Mouse (Mus musculus): ENCODE measurements around the gene Entpd5. TPM values are rescaled to one million over a fixed set of nuclear protein-coding genes. Genes with fewer than 3 reads are reported as not detected.
A peak's percentile ranks its signal among the peaks of the same experiment; 100 is the strongest.
"Not testable (repeated sequence)": the region's sequence is repeated elsewhere in the genome, so short reads cannot be mapped to it uniquely, and the experiment has no call there.

Gene Entpd5
- polyA plus RNA-seq, 1 experiment from 2014 or later: 11.3 TPM

DNA sequence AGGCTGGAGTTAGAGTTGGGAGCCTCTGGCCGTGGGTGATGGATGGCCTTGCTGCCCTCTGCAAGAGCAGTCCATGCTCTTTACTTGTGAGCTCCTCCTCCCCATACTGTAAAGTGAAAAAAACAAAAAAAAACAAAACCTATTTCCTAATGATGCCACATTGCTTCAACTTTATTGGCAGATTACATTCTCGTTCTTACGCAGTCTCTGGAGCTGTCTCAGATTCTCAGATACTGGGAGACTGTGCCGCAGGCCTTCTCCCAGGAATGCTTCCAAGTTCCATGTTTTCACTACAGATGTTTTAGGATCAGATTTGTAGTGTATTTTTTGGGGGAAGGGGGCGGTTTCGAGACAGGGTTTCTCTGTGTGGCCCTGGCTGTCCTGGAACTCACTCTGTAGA lies 43.7 kb downstream of the Entpd5 start:
- WGBS: 94% methylated on average over 6 of the region's 6 CpGs
- Histone ChIP-seq H3K27me3 (ENCODE audit: control insufficient read depth, insufficient read depth, low read length) (no peaks in the 10 kb centered on the region), H3K9me3 (ENCODE audit: control insufficient read depth, low read length) (no peaks in the 10 kb centered on the region), H3K4me3 (replicated peaks; ENCODE audit: low read length) (no peak overlapping the region), H3K4me1 (replicated peaks; ENCODE audit: control insufficient read depth, insufficient read depth, low read length) (peaks cover 18% of the 10 kb centered on the region), H3K36me3 (replicated peaks; ENCODE audit: control insufficient read depth, insufficient read depth) (peaks cover 34% of the 10 kb centered on the region), H3K9ac (no peak overlapping the region), H3K4me2 (replicated peaks) (no peak overlapping the region), H3K27ac (no peak overlapping the region)
- ATAC-seq (ENCODE audit: low FRiP score) (no peak), DNase-seq (ENCODE audit: low spot score) (no peak)

DNA sequence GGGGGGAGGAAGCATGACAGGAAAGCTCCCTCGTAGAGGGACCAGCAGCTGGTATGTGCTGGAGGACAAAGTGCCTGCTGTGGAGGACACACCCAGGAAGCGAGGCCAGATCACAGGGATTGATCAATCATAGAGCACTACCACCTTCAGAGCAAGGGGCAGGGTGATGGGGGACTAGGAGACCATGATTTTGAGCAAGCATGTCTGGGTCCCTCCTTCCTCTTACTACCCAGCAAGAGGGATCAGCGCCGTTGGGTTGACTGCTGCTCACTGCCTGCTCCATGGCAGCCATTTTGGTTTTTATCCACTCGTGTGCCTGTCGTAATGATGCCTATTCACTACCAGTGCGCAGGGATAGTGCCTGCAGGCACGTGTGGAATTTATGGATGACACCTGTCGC lies 44.5 kb downstream of the Entpd5 start:
- Histone ChIP-seq H3K4me1 (replicated peaks; ENCODE audit: control insufficient read depth, insufficient read depth, low read length) (peaks cover 18% of the 10 kb centered on the region), H3K4me2 (replicated peaks) (no peak overlapping the region), H3K9ac (no peak overlapping the region), H3K4me3 (replicated peaks; ENCODE audit: low read length) (no peak overlapping the region), H3K9me3 (ENCODE audit: control insufficient read depth, low read length) (no peaks in the 10 kb centered on the region), H3K36me3 (replicated peaks; ENCODE audit: control insufficient read depth, insufficient read depth) (peaks cover 26% of the 10 kb centered on the region), H3K27ac (no peak overlapping the region), H3K27me3 (ENCODE audit: control insufficient read depth, insufficient read depth, low read length) (no peaks in the 10 kb centered on the region)
- no peak for DNase-seq (ENCODE audit: low spot score)
- WGBS: 89% methylated on average over 9 of the region's 9 CpGs
- no peak for ATAC-seq (ENCODE audit: low FRiP score)

DNA sequence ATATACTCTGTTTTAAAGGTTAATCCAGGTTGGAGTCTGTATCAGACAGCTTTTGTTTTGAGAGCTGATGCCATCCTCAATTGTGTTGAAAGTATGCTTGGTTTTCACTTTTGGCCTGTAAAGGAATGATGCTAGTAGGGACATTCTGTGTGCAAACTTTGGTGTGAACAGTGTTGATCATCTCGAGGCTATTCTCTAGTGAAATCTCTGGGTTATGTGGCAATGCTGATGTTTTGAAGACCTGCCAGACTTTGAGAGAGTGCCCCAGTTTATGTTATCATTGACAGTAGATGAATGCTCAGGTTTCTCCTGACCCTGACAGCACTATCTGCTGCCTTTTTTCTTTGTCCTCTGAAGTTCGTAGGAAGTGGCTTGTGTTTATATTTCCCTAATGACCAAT lies 46.0 kb downstream of the Entpd5 start:
- peak overlapping the region; percentile 67 for H3K4me2 ChIP-seq (replicated peaks)
- H3K27ac ChIP-seq: no peak overlapping the region
- peak overlapping the region; percentile 82; the same call in 1 of the 2 replicates for H3K9ac ChIP-seq
- 74% methylated on average over 2 of the region's 2 CpGs for WGBS
- ATAC-seq (ENCODE audit: low FRiP score) (no peak), DNase-seq (ENCODE audit: low spot score) (no peak)
- peak overlapping the region; percentile 75 for H3K4me3 ChIP-seq (replicated peaks; ENCODE audit: low read length)
- no peaks in the 10 kb centered on the region for H3K9me3 ChIP-seq (ENCODE audit: control insufficient read depth, low read length)
- no peaks in the 10 kb centered on the region for H3K27me3 ChIP-seq (ENCODE audit: control insufficient read depth, insufficient read depth, low read length)
- H3K36me3 ChIP-seq (replicated peaks; ENCODE audit: control insufficient read depth, insufficient read depth): peaks cover 13% of the 10 kb centered on the region
- H3K4me1 ChIP-seq (replicated peaks; ENCODE audit: control insufficient read depth, insufficient read depth, low read length): peaks cover 18% of the 10 kb centered on the region

DNA sequence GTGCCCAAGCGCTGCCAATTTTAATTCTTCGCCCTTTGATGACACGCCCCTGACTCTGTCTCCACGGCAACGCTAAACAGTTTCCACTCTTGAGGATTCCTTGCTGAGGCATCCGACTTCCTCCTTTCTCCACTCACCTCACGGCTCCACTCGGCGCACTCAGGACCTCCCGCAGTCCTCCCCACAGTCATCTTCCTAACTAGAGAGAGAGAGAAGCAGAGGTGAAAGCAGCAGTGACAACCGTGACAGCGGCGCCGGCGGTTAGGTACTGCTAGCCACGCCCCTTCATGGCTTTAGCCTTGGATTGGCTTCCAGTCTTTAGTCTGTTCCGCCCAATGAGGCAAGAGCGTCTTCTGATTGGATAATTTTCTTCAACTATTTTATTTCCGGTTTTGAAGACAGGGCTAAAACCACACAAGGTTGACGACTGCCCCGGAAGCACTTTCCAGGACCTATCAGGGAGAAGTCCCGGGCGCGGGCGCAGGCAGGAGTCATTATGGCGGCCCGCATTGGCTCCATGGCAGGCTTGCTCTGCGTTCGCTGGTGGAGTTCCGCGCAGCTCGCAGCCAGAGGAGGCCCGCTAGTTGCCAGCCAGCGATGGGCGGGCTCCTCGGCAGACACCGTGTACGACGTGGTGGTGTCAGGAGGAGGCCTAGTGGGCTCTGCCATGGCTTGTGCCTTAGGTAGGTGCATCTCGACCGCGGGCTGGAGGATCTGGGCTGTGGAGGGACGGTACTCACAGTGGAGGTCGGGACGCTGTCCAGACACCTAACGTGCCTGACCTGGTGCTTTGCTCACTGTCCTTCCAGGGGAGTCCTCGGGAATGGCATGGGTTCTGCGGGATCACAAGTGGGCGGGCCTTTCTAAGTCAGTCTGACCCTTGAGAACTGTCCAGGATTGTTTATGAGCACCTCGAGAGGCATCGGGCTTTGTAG lies 47.0 kb downstream of the Entpd5 start, which contains the start of the genes Coq6 and Fam161b:
Coq6 (plus strand) TSS at position 103 of the 935 bp plus-strand sequence.
Fam161b (minus strand) TSS at position 279 of the 935 bp plus-strand sequence.
- H3K36me3 ChIP-seq (replicated peaks; ENCODE audit: control insufficient read depth, insufficient read depth): peaks cover 13% of the 10 kb centered on the region
- H3K9ac ChIP-seq: peak within 1 kb of the TSS; percentile 82
- peaks cover 18% of the 10 kb centered on the region for H3K4me1 ChIP-seq (replicated peaks; ENCODE audit: control insufficient read depth, insufficient read depth, low read length)
- peak; percentile 99 for ATAC-seq (ENCODE audit: low FRiP score)
- DNase-seq (ENCODE audit: low spot score): peak; percentile 98
- under 1% methylated on average over 51 of the region's 51 CpGs for WGBS
- H3K9me3 ChIP-seq (ENCODE audit: control insufficient read depth, low read length): no peaks in the 10 kb centered on the region
- H3K27ac ChIP-seq: peak within 1 kb of the TSS; percentile 60
- peak within 1 kb of the TSS; percentile 75 for H3K4me3 ChIP-seq (replicated peaks; ENCODE audit: low read length)
- H3K27me3 ChIP-seq (ENCODE audit: control insufficient read depth, insufficient read depth, low read length): no peaks in the 10 kb centered on the region
- peak within 1 kb of the TSS; percentile 67 for H3K4me2 ChIP-seq (replicated peaks)

DNA sequence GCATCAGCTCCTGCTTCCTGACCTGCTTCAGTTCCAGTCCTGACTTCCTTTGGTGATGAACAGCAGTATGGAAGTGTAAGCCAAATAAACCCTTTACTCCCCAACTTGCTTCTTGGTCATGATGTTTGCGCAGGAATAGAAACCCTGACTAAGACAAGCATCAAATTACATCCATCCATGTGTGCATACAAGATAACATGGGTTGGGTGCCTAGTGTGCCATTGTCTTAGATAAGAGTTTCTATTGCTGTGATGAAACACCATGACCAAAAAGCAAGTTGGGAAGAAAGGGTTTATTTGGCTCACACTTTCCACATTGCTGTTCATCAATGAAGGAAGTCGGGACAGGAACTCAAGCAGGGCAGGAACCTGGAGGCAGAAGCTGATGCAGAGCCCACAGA lies 50.1 kb downstream of the Entpd5 start:
- H3K9ac ChIP-seq; DNase-seq (ENCODE audit: low spot score); H3K4me3 ChIP-seq (replicated peaks; ENCODE audit: low read length); H3K27ac ChIP-seq; H3K27me3 ChIP-seq (ENCODE audit: control insufficient read depth, insufficient read depth, low read length); H3K9me3 ChIP-seq (ENCODE audit: control insufficient read depth, low read length); ATAC-seq (ENCODE audit: low FRiP score); H3K4me2 ChIP-seq (replicated peaks): not testable (repeated sequence)
- WGBS: 89% methylated on average over 2 of the region's 2 CpGs
- H3K36me3 ChIP-seq (replicated peaks; ENCODE audit: control insufficient read depth, insufficient read depth): peaks cover 42% of the 10 kb centered on the region
- peaks cover 17% of the 10 kb centered on the region for H3K4me1 ChIP-seq (replicated peaks; ENCODE audit: control insufficient read depth, insufficient read depth, low read length)

DNA sequence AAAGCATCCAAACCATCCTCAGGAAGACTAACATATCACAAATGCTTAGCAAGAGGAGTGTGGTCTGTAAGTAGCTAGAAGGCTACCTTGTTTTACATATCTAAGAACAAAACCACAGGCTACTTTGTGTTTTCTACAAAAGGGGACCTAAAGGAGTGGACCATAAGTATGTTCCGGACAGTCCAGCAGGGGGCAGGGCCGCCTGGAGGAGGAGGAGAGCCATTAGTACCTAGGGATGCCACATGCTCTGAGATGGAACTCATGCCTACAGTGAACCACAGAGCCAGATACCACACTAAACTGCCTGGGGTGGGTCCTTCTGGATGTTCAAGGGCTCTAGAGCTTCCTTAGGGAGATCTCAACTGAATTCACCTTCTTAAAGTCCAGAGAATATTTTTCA lies 61.6 kb downstream of the Entpd5 start:
- no peak overlapping the region for H3K4me3 ChIP-seq (replicated peaks; ENCODE audit: low read length)
- no peaks in the 10 kb centered on the region for H3K4me1 ChIP-seq (replicated peaks; ENCODE audit: control insufficient read depth, insufficient read depth, low read length)
- ATAC-seq (ENCODE audit: low FRiP score) (no peak), DNase-seq (ENCODE audit: low spot score) (no peak)
- no peak overlapping the region for H3K9ac ChIP-seq
- H3K9me3 ChIP-seq (ENCODE audit: control insufficient read depth, low read length): no peaks in the 10 kb centered on the region
- H3K27ac ChIP-seq: no peak overlapping the region
- WGBS: 44% methylated on average over 2 of the region's 2 CpGs
- no peaks in the 10 kb centered on the region for H3K27me3 ChIP-seq (ENCODE audit: control insufficient read depth, insufficient read depth, low read length)
- peaks cover 92% of the 10 kb centered on the region for H3K36me3 ChIP-seq (replicated peaks; ENCODE audit: control insufficient read depth, insufficient read depth)
- no peak overlapping the region for H3K4me2 ChIP-seq (replicated peaks)

DNA sequence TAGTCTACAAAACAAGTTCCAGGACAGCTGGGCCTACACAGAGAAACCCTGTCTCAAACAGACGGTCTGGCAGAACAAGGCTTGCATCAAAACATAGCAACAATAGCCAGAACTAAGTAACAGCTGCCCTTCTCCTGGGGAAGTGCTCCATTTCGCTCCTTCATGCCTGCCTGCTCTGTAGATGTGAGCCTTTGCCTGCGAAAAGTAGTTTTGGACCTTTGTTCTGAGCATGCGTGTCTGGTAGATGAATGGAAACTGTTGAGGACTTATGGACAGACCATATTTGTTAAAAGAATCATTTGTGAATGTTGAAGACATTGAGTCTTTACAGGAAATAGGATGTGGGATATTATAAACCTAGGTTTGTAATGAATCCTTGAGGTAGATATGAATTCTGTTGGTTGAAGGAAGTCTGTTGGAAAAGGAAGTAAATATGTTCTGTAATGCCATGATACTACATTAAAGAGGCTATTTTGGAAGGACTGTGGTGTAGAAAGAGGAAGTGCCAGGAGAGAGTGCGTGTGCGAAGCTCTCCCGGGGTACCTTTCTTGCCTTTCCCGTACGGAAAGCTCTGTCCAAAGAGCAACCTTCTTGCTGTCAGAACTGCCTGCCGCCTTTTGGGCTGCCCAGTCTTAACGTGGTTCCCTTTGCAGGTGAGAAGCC lies 71.7 kb downstream of the Entpd5 start:
- Histone ChIP-seq H3K4me1 (replicated peaks; ENCODE audit: control insufficient read depth, insufficient read depth, low read length) (no peaks in the 10 kb centered on the region), H3K9ac (no peak overlapping the region), H3K36me3 (replicated peaks; ENCODE audit: control insufficient read depth, insufficient read depth) (peaks cover 94% of the 10 kb centered on the region), H3K27me3 (ENCODE audit: control insufficient read depth, insufficient read depth, low read length) (no peaks in the 10 kb centered on the region), H3K4me3 (replicated peaks; ENCODE audit: low read length) (no peak overlapping the region), H3K27ac (no peak overlapping the region), H3K9me3 (ENCODE audit: control insufficient read depth, low read length) (no peaks in the 10 kb centered on the region), H3K4me2 (replicated peaks) (no peak overlapping the region)
- ATAC-seq (ENCODE audit: low FRiP score) (no peak), DNase-seq (ENCODE audit: low spot score) (no peak)
- 95% methylated on average over 11 of the region's 11 CpGs for WGBS

DNA sequence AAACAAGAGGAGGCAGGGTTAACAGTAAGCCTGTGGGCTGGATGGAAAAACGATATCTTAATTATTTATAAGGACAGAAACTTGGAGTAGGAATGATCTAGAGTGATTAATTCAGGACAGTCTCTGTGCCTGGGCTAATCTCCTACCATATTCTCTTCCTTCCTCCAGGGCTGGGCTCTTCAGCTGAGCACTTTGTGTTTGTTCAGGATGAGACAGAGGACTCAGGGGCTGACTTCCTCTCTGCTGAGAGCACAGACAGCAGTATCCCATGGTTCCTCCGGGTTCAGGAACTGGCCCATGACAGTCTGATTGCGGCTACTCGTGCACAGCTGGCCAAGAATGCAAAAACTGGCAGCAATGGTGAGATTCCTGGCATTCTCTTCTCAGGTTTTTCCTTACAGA lies 81.7 kb downstream of the Entpd5 start:
- no peak overlapping the region for H3K4me3 ChIP-seq (replicated peaks; ENCODE audit: low read length)
- WGBS: 80% methylated on average over 4 of the region's 4 CpGs
- no peak for ATAC-seq (ENCODE audit: low FRiP score)

More for the DNA sequence above, 81.7 kb downstream of the Entpd5 start:
- Histone ChIP-seq H3K4me2 (replicated peaks) (no peak overlapping the region), H3K36me3 (replicated peaks; ENCODE audit: control insufficient read depth, insufficient read depth) (peaks cover 79% of the 10 kb centered on the region), H3K27me3 (ENCODE audit: control insufficient read depth, insufficient read depth, low read length) (no peaks in the 10 kb centered on the region), H3K9me3 (ENCODE audit: control insufficient read depth, low read length) (no peaks in the 10 kb centered on the region), H3K27ac (no peak overlapping the region), H3K9ac (no peak overlapping the region), H3K4me1 (replicated peaks; ENCODE audit: control insufficient read depth, insufficient read depth, low read length) (no peaks in the 10 kb centered on the region)
- no peak for DNase-seq (ENCODE audit: low spot score)

All from hindbrain, embryonic 14.5 days (tissue).